Mouse (Mus musculus) lung, embryonic 16.5 days (tissue): Measurements from ENCODE around the gene Caskin1. TPM values are rescaled to one million over a fixed set of nuclear protein-coding genes. Genes with fewer than 3 reads are reported as not detected.

Experiments used
- ATAC-seq: fragments of 200-750 bp; cut with Nextera tagmentation; 2 replicates; pipeline ENCODE4 v1.8.0; 2017; ENCODE audit warnings: low read depth, mild to moderate bottlenecking, moderate library complexity
- H3K27ac ChIP-seq: fragments of 300-500 bp; sonication (generic); 2 replicates; pipeline ENCODE4 v1.5.1; 2014; ENCODE audit warnings: mild to moderate bottlenecking, control low read depth, low read length
- H3K27me3 ChIP-seq: fragments of 300-500 bp; sonication (generic); 2 replicates; pipeline ENCODE4 v1.6.1; 2014; ENCODE audit warnings: low read depth, low read length, mixed read lengths; ENCODE audit not compliant: control insufficient read depth, insufficient read depth
- H3K36me3 ChIP-seq: fragments of 300-500 bp; sonication (generic); 2 replicates; pipeline ENCODE4 v1.6.1; 2014; ENCODE audit warnings: low read length; ENCODE audit not compliant: control insufficient read depth, insufficient read depth
- H3K4me1 ChIP-seq: fragments of 300-500 bp; sonication (generic); replicated peaks from 2 replicates; pipeline ENCODE4 v1.6.1; 2014; ENCODE audit warnings: low read length, mixed read lengths; ENCODE audit not compliant: control insufficient read depth, insufficient read depth
- H3K4me2 ChIP-seq: fragments of 300-500 bp; sonication (generic); 2 replicates; pipeline ENCODE4 v1.6.1; 2014; ENCODE audit warnings: low read depth, low read length, control low read depth
- H3K4me3 ChIP-seq: fragments of 300-500 bp; sonication (generic); 2 replicates; pipeline ENCODE4 v1.5.1; 2014; ENCODE audit warnings: mild to moderate bottlenecking, low read length, control low read depth
- H3K9ac ChIP-seq: fragments of 300-500 bp; sonication (generic); 2 replicates; pipeline ENCODE4 v1.6.1; 2014; ENCODE audit warnings: low read length, control low read depth
- H3K9me3 ChIP-seq: fragments of 300-500 bp; sonication (generic); 2 replicates; pipeline ENCODE4 v1.6.1; 2016; ENCODE audit warnings: low read length; ENCODE audit not compliant: control insufficient read depth
- WGBS: fragments of 180-500 bp; shearing (Covaris S2); extraction: QIAGEN DNeasy Blood & Tissue Kit; methylation state at CpG from one replicate; pipeline ENCODE4 v1.1.7; 2014; 5-methylcytosine and 5-hydroxymethylcytosine counted together
- polyA plus RNA-seq: library from polyadenylated mRNA; unstranded; fragments of >200 nt; fragmentation: Nextera tagmentation; extraction: Ambion mirVana; gene quantifications from 2 replicates; pipeline ENCODE4 v1.2.1, GENCODE M21; 2015

The Caskin1 gene
- polyA plus RNA-seq, 1 experiment from 2014 or later = 0.59 TPM

- peak; percentile 67 for ATAC-seq
- Histone ChIP-seq H3K4me2 (peak overlapping the region; percentile 75), H3K27ac (no peak overlapping the region), H3K27me3 (no peaks in the 10 kb centered on the region), H3K9me3 (no peaks in the 10 kb centered on the region), H3K4me1 (peaks cover 29% of the 10 kb centered on the region), H3K9ac (peak overlapping the region; percentile 58), H3K36me3 (peaks cover 10% of the 10 kb centered on the region), H3K4me3 (peak overlapping the region; percentile 48)
- 10% methylated on average over 53 of the region's 53 CpGs for WGBS
Measured at GRCm38 (mm10) chr17:24533099-24533992, 44.9 kb downstream of the Caskin1 start.

DNA sequence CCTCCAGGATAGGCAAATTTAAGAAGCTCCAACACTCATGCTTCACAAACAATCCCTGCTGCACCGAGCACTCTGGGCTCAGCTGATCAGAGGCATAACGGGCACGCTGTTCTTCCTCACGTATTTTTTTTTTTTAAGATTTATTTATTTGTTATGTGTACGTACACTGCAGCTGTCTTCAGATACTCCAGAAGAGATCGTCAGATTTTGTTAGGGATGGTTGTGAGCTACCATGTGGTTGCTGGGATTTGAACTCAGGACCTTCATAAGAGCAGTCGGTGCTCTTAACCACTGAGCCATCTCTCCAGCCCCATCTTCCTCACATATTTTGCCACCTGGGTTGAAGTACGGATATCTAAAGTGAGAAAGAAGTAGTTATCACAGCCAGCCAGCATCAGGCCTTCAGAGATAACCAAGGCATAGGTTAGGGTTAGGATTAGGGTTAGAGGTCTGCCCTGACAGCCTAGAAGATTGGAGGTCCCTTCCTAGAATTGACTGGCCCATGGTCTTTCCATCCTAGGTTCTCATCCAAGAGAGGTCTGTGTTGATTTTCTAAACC, 45.8 kb downstream of the Caskin1 start, which contains the start of gene Rab26:
Rab26 (minus strand) TSS at position 51 of the 559 bp plus-strand sequence.
- Histone ChIP-seq H3K27ac (no peak within 1 kb of the TSS), H3K9me3 (no peaks in the 10 kb centered on the region), H3K4me2 (peak within 1 kb of the TSS; percentile 75), H3K9ac (peak within 1 kb of the TSS; percentile 58), H3K4me1 (peaks cover 26% of the 10 kb centered on the region), H3K27me3 (no peaks in the 10 kb centered on the region), H3K36me3 (peaks cover 10% of the 10 kb centered on the region), H3K4me3 (peak within 1 kb of the TSS; percentile 48)
- no peak for ATAC-seq
- 82% methylated on average over 8 of the region's 8 CpGs for WGBS

- no peak overlapping the region for H3K4me3 ChIP-seq
- no peak for ATAC-seq
- peaks cover 16% of the 10 kb centered on the region for H3K4me1 ChIP-seq
- WGBS = 42% methylated on average over 5 of the region's 5 CpGs
- H3K27me3 ChIP-seq = no peaks in the 10 kb centered on the region
- 0 out of 2 replicates have a peak, but pooled peaks cover 1% of the 10 kb centered on the region for H3K36me3 ChIP-seq
- no peak overlapping the region for H3K9ac ChIP-seq
- H3K4me2 ChIP-seq = no peak overlapping the region
- no peaks in the 10 kb centered on the region for H3K9me3 ChIP-seq
- H3K27ac ChIP-seq = no peak overlapping the region
Measured at GRCm38 (mm10) chr17:24535300-24535699, 46.9 kb downstream of the Caskin1 start.

- WGBS = 13% methylated on average over 3 of the region's 3 CpGs
- ATAC-seq = 0 out of 2 replicates have a peak, but pooled peaks have one; percentile 26
- Histone ChIP-seq H3K9ac (no peak overlapping the region), H3K27me3 (no peaks in the 10 kb centered on the region), H3K9me3 (no peaks in the 10 kb centered on the region), H3K36me3 (no peaks in the 10 kb centered on the region), H3K4me3 (no peak overlapping the region), H3K27ac (peak overlapping the region; percentile 5; the same call in 1 of the 2 replicates), H3K4me1 (peaks cover 12% of the 10 kb centered on the region), H3K4me2 (no peak overlapping the region)
Measured at GRCm38 (mm10) chr17:24537536-24537935, 49.1 kb downstream of the Caskin1 start.

GRCm38 (mm10) chr17:24538950-24539349, 50.5 kb downstream of the Caskin1 start:
- Histone ChIP-seq H3K4me2 (no peak overlapping the region), H3K27ac (no peak overlapping the region), H3K9ac (no peak overlapping the region), H3K9me3 (no peaks in the 10 kb centered on the region), H3K27me3 (no peaks in the 10 kb centered on the region), H3K4me1 (peaks cover 2% of the 10 kb centered on the region; the same call in 1 of the 2 replicates), H3K36me3 (no peaks in the 10 kb centered on the region), H3K4me3 (no peak overlapping the region)
- 63% methylated on average over 8 of the region's 8 CpGs for WGBS
- no peak for ATAC-seq

- H3K36me3 ChIP-seq = no peaks in the 10 kb centered on the region
- peak; percentile 45; the same call in 1 of the 2 replicates for ATAC-seq
- H3K9me3 ChIP-seq = no peaks in the 10 kb centered on the region
- peaks cover 2% of the 10 kb centered on the region; the same call in 1 of the 2 replicates for H3K4me1 ChIP-seq
- 9% methylated on average over 3 of the region's 3 CpGs for WGBS
- H3K9ac ChIP-seq = no peak overlapping the region
- no peak overlapping the region for H3K4me3 ChIP-seq
- H3K27me3 ChIP-seq = no peaks in the 10 kb centered on the region
- H3K4me2 ChIP-seq = no peak overlapping the region
- H3K27ac ChIP-seq = no peak overlapping the region
Measured at GRCm38 (mm10) chr17:24540375-24540774, 52.0 kb downstream of the Caskin1 start.

GRCm38 (mm10) chr17:24544613-24545012, 56.2 kb downstream of the Caskin1 start:
- Histone ChIP-seq H3K9ac (peak overlapping the region; percentile 8; the same call in 1 of the 2 replicates), H3K4me1 (peaks cover 3% of the 10 kb centered on the region; the same call in 1 of the 2 replicates), H3K4me2 (no peak overlapping the region; the same call in 1 of the 2 replicates), H3K27ac (no peak overlapping the region), H3K9me3 (no peaks in the 10 kb centered on the region), H3K27me3 (no peaks in the 10 kb centered on the region), H3K36me3 (no peaks in the 10 kb centered on the region), H3K4me3 (no peak overlapping the region)
- 9% methylated on average over 12 of the region's 12 CpGs for WGBS
- no peak for ATAC-seq

- no peak overlapping the region for H3K4me2 ChIP-seq
- H3K27ac ChIP-seq = no peak overlapping the region
- H3K4me1 ChIP-seq = peaks cover 3% of the 10 kb centered on the region; the same call in 1 of the 2 replicates
- H3K9ac ChIP-seq = no peak overlapping the region
- no peak for ATAC-seq
- H3K27me3 ChIP-seq = no peaks in the 10 kb centered on the region
- 80% methylated on average over 2 of the region's 2 CpGs for WGBS
- H3K36me3 ChIP-seq = no peaks in the 10 kb centered on the region
- no peak overlapping the region for H3K4me3 ChIP-seq
- no peaks in the 10 kb centered on the region for H3K9me3 ChIP-seq
Measured at GRCm38 (mm10) chr17:24545247-24545646, 56.8 kb downstream of the Caskin1 start.

GRCm38 (mm10) chr17:24546234-24546633, 57.8 kb downstream of the Caskin1 start:
- WGBS = 68% methylated on average over 3 of the region's 3 CpGs
- Histone ChIP-seq H3K36me3 (no peaks in the 10 kb centered on the region), H3K4me3 (no peak overlapping the region), H3K9me3 (no peaks in the 10 kb centered on the region), H3K4me1 (peaks cover 8% of the 10 kb centered on the region), H3K9ac (no peak overlapping the region), H3K4me2 (no peak overlapping the region), H3K27me3 (no peaks in the 10 kb centered on the region), H3K27ac (no peak overlapping the region)
- ATAC-seq = no peak
